Mouse (Mus musculus) hindbrain, postnatal 0 days (tissue): Measurements from ENCODE around the gene Tmem221. TPM values are rescaled to one million over a fixed set of nuclear protein-coding genes. Genes with fewer than 3 reads are reported as not detected.

ENCODE experiments used
- ATAC-seq: fragments of 200-750 bp; cut with Nextera tagmentation; 2 replicates; pipeline ENCODE4 v1.8.0; 2017; ENCODE audit warnings: mild to moderate bottlenecking, moderate TSS enrichment, moderate library complexity
- DNase-seq: peaks from one replicate; pipeline ENCODE4 v3.0.0-alpha.2; 2015; ENCODE audit warnings: low spot score
- H3K27ac ChIP-seq: fragments of 300-500 bp; sonication (generic); 2 replicates; pipeline ENCODE4 v1.5.1; 2014; ENCODE audit warnings: mild to moderate bottlenecking
- H3K27me3 ChIP-seq: fragments of 300-500 bp; sonication (generic); 2 replicates; pipeline ENCODE4 v1.6.1; 2014; ENCODE audit warnings: low read length, mixed read lengths; ENCODE audit not compliant: insufficient read depth
- H3K36me3 ChIP-seq: fragments of 300-500 bp; sonication (generic); 2 replicates; pipeline ENCODE4 v1.6.1; 2014; ENCODE audit warnings: low read length, mixed read lengths; ENCODE audit not compliant: insufficient read depth
- H3K4me1 ChIP-seq: fragments of 300-500 bp; sonication (generic); 2 replicates; pipeline ENCODE4 v1.6.1; 2014; ENCODE audit warnings: antibody characterized with exemption, low read length, mixed read lengths; ENCODE audit not compliant: insufficient read depth
- H3K4me2 ChIP-seq: fragments of 300-500 bp; sonication (generic); 2 replicates; pipeline ENCODE4 v1.6.1; 2014; ENCODE audit warnings: low read depth, mild to moderate bottlenecking, low read length, moderate library complexity, mixed read lengths
- H3K4me3 ChIP-seq: fragments of 300-500 bp; sonication (generic); 2 replicates; pipeline ENCODE4 v1.5.1; 2014; ENCODE audit warnings: low read length
- H3K9ac ChIP-seq: fragments of 300-500 bp; sonication (generic); replicated peaks from 2 replicates; pipeline ENCODE4 v1.6.1; 2014; ENCODE audit warnings: mild to moderate bottlenecking, low read length, moderate library complexity, mixed read lengths
- H3K9me3 ChIP-seq: fragments of 300-500 bp; sonication (generic); 2 replicates; pipeline ENCODE4 v1.6.1; 2016; ENCODE audit warnings: low read length, mixed read lengths
- CTCF ChIP-seq: IDR thresholded peaks from 2 replicates; pipeline ENCODE4 v1.5.1; 2016; ENCODE audit warnings: antibody characterized with exemption, control low read depth, low read depth
- WGBS: fragments of 180-500 bp; shearing (Covaris S2); extraction: QIAGEN DNeasy Blood & Tissue Kit; methylation state at CpG from one replicate; pipeline ENCODE4 v1.1.7; 2014; 5-methylcytosine and 5-hydroxymethylcytosine counted together
- polyA plus RNA-seq: library from polyadenylated mRNA; unstranded; fragments of >200 nt; fragmentation: Nextera tagmentation; extraction: Ambion mirVana; gene quantifications from 2 replicates; pipeline ENCODE4 v1.2.1, GENCODE M21; 2015
- total RNA-seq: library from RNA; depleted of rRNA; stranded (reverse); fragments of >200 nt; gene quantifications from 2 replicates; pipeline ENCODE4 v1.2.3, GENCODE M21; 2014

Gene Tmem221
- total and polyA plus RNA-seq, 2 experiments from 2014 or later: 0.18 to 1.3 TPM

DNA sequence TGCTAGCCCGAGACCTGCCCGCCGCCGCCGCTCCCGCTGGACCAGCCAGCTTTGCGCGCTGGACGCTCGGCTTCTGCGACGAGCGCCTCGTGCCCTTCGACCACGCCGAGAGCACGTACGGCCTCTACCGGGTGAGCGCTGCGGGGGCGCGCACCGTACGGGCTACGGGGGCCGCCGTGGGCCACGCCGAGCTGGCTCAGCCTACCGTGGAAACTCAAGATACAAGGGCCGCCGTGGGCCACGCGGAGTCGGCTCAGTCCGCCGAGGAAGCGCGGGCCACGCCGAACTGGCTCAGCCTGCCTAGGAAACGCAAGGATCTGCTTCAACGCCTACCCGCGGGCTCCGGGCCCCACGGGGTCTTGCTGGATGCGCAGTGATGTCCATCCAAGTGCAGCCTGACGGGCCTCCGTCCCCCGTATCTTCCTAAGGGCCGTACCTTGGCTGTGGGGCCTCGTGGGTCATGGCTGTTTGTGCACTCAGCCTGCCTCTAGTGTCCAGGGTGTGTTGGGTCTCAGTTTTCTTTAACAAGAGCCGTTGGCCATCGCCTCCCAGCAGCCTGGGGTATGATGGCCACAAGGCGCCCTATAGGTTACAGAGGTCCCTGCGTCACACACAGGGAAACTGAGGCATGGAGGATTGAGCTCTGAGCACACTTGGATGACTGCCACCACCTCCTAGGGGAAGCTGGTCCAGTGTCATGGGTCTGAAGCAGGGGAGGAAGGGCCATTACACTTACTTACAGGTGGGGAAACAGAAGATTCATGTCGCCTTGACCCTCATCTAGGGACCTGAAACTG lies 33.9 kb upstream of the Tmem221 start:
- peak overlapping the region; percentile 84 for H3K9ac ChIP-seq
- ATAC-seq (peak; percentile 74), DNase-seq (peak; percentile 84)
- H3K4me1 ChIP-seq: peaks cover 11% of the 10 kb centered on the region
- peak overlapping the region; percentile 84 for H3K4me2 ChIP-seq
- peak overlapping the region; percentile 98 for H3K27ac ChIP-seq
- no peaks in the 10 kb centered on the region for H3K9me3 ChIP-seq
- WGBS: 5% methylated on average over 60 of the region's 60 CpGs
- peak overlapping the region; percentile 71 for H3K4me3 ChIP-seq
- no peaks in the 10 kb centered on the region for H3K36me3 ChIP-seq
- peak; percentile 37; the same call in 1 of the 2 replicates for TF ChIP-seq CTCF
- no peaks in the 10 kb centered on the region for H3K27me3 ChIP-seq

DNA sequence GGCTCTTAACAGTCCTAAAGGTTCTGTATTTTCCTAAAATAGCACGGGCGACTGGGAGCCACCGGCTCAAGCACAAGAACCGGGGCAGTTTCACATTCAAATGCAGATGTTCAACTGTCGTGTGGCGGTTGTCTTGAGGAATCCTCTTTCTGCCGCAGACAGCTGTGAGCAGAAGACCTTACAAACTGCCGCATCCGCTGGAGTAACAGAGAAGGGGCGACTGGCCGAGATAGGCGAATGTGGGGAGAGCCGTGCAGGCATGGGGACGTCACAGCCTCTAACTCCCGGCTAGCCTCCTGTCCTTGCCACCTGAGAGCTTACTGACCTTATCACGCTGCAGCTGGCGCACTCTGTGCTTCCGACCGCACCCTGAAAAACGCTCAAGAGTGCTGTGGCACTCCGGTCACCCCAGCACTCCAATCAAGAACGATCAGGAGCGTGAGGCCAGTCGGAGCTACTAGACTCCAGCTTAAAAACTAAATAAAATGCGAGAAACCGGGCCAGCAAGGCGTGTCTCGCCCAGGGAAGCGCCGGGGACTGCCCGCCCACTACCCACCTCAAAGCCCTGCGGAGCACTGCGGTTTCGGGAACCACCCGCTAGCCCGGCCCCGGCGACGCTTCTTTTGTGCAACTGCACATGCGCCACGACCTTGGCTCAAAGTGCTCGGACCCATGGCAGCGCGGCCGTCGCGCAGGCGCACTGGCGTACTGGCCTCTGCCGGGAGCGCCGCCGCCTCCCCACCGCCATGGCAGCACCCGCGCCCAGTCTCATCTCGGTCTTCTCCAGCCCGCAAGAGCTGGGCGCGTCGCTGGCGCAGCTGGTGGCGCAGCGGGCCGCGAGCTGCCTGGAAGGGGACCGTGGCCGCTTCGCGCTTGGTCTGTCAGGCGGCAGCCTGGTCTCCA lies 33.1 kb upstream of the Tmem221 start, which contains the start of gene Pgls:
Gene Pgls (plus strand): TSS at position 706 of the 903 bp plus-strand sequence.
- peaks cover 11% of the 10 kb centered on the region for H3K4me1 ChIP-seq
- H3K4me2 ChIP-seq: peak within 1 kb of the TSS; percentile 84
- no peaks in the 10 kb centered on the region for H3K9me3 ChIP-seq
- peak within 1 kb of the TSS; percentile 71 for H3K4me3 ChIP-seq
- peak within 1 kb of the TSS; percentile 98 for H3K27ac ChIP-seq
- no peaks in the 10 kb centered on the region for H3K36me3 ChIP-seq
- no peak for TF ChIP-seq CTCF
- under 1% methylated on average over 71 of the region's 71 CpGs for WGBS
- DNase-seq (peak; percentile 98), ATAC-seq (peak; percentile 83)
- H3K27me3 ChIP-seq: no peaks in the 10 kb centered on the region
- peak within 1 kb of the TSS; percentile 84 for H3K9ac ChIP-seq

DNA sequence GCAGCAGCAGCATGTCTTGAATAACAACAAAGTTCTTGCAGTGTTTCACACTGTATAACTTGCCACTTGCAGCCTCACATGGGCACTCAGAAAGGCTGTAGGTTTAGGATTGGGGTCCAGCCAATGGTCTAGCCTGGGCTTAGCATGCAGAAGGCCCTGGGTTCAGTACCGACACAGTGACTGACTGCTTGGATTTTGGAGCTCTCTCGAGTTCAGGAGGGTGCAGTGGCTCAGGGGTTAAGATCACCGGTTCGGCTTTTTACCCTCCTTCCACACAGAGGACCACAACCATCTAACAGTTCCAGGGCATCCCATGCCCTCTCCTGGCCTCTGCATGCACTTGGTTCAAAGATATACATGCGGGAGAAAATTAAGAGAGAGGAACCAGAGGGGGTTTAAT lies 32.3 kb upstream of the Tmem221 start:
- no peak for ATAC-seq

DNA sequence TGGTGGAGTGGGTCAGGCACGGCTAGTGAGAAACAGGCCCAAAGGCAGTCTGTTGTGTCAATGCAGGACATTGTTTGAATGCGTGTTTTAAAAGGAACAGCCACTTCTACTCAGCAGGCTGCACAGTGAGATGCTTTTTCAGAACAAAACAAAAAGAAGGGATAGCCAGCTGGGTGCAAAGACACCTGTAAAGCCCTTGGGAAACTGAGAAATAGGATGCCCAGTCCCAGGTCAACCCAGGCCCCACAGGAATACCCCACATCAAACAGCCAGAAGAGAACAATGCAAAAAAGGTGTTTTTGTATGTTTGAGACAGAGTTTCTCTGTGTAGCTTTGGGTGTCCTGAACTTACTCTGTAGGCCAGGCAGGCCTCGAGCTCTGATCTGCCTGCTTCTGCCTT lies 30.1 kb upstream of the Tmem221 start:
- TF ChIP-seq CTCF: no peak
- ATAC-seq (no peak), DNase-seq (no peak)
- Histone ChIP-seq H3K4me3 (no peak overlapping the region), H3K36me3 (peaks cover 25% of the 10 kb centered on the region), H3K4me1 (peaks cover 7% of the 10 kb centered on the region), H3K27ac (no peak overlapping the region), H3K27me3 (no peaks in the 10 kb centered on the region), H3K4me2 (no peak overlapping the region), H3K9me3 (no peaks in the 10 kb centered on the region), H3K9ac (no peak overlapping the region)
- 69% methylated on average over 3 of the region's 3 CpGs for WGBS

More for the DNA sequence above, 32.3 kb upstream of the Tmem221 start:
- Histone ChIP-seq H3K27ac (peak overlapping the region; percentile 98), H3K4me1 (peaks cover 8% of the 10 kb centered on the region), H3K9me3 (no peaks in the 10 kb centered on the region), H3K36me3 (peaks cover 3% of the 10 kb centered on the region; the same call in 1 of the 2 replicates), H3K27me3 (no peaks in the 10 kb centered on the region), H3K4me3 (peak overlapping the region; percentile 71), H3K4me2 (peak overlapping the region; percentile 84), H3K9ac (peak overlapping the region; percentile 84)
- TF ChIP-seq CTCF: no peak
- no peak for DNase-seq
- whole genome bisulfite sequencing: 29% methylated on average over 5 of the region's 5 CpGs

DNA sequence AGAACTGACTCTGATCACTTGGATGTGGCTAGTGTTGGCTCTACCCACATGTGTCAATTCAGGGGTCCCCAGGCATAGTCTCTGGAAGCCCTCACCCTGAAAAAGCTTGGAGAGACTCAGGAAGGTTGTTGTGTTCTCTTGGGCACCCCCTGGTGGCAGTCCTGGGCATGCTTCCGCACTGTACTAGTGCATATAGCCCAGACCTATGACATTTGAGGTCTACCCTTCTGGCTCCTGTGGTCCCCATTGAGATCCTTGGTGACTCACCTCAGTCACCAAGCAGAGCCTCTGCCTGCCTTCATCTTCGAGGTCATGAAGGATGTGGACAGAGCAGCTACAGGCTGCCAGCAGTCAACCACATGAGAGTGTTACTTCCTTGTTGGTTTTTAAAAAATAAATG lies 28.2 kb upstream of the Tmem221 start:
- ATAC-seq (peak; percentile 24; the same call in 1 of the 2 replicates), DNase-seq (peak; percentile 72)
- Histone ChIP-seq H3K27ac (no peak overlapping the region), H3K4me3 (no peak overlapping the region), H3K36me3 (peaks cover 32% of the 10 kb centered on the region), H3K27me3 (no peaks in the 10 kb centered on the region), H3K4me2 (no peak overlapping the region), H3K9me3 (no peaks in the 10 kb centered on the region), H3K4me1 (no peaks in the 10 kb centered on the region; the same call in 1 of the 2 replicates), H3K9ac (no peak overlapping the region)
- peak; percentile 78 for TF ChIP-seq CTCF
- 65% methylated on average over 2 of the region's 2 CpGs for WGBS

DNA sequence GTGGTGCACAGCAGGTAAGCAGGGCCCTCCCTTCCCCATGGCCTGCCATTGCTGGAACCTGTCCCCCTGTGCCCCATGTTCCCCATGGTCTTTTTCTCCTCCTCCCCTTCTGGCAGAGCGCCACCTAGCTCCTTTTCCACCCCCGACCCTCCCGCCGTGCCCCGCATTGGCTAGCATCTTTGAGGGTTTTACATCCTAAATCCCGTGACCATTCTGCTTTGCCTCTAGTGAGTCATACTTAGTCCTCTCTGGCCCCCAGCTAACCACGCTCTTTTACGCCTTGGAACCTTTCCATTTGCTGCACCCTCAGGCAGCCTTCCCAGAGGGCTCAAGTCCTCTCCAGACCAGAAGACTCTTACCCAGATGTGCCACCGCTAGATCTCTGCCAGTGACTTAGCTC lies 21.5 kb upstream of the Tmem221 start:
- H3K27ac ChIP-seq: no peak overlapping the region
- 0 out of 2 replicates have a peak, but pooled peaks have one; percentile 10 for ATAC-seq
- H3K27me3 ChIP-seq: no peaks in the 10 kb centered on the region
- H3K4me1 ChIP-seq: no peaks in the 10 kb centered on the region; the same call in 1 of the 2 replicates
- TF ChIP-seq CTCF: no peak
- no peak overlapping the region for H3K9ac ChIP-seq
- no peak overlapping the region for H3K4me2 ChIP-seq
- no peaks in the 10 kb centered on the region for H3K9me3 ChIP-seq
- peak; percentile 52 for DNase-seq
- 30% methylated on average over 9 of the region's 9 CpGs for WGBS
- H3K4me3 ChIP-seq: no peak overlapping the region
- H3K36me3 ChIP-seq: peaks cover 23% of the 10 kb centered on the region
